Comparison of ENCODE assay signal across 30 mouse cellular contexts in genomic region chr2:127662708-127663107, GRCm38 (mm10). TPM values are rescaled to one million over a fixed set of nuclear protein-coding genes. Genes with fewer than 3 reads are reported as not detected.
"Had no signal": no experiment of that assay in that cellular context is flagged by ENCODE, and none has a peak within 500 bp of the region (broad histone marks: within the 10 kb centered on the region; RNA-seq: fewer than 3 reads in every experiment).

No protein-coding gene starts in this region.

- H3K4me3 ChIP-seq: embryonic facial prominence, embryonic 10.5 days; embryonic facial prominence, embryonic 12.5 days; embryonic facial prominence, embryonic 13.5 days; embryonic facial prominence, embryonic 15.5 days; erythroblast, embryonic 14.5 days; forebrain, embryonic 10.5 days; forebrain, embryonic 12.5 days; forebrain, embryonic 13.5 days; forebrain, embryonic 15.5 days; gastrocnemius, adult 2 months; heart, adult 2 months had no signal

- DNase-seq: cerebellum, adult 2 months; cerebellum, adult 8-10 months; cerebellum, adult 9-10 months; cerebellum, adult 9-11 months; cerebellum, postnatal 10 days; cerebellum, postnatal 14 days; cerebellum, postnatal 25 days; cerebellum, postnatal 36 days; embryo, embryonic 11 days; forebrain, postnatal 0 days; gastrocnemius, adult 2 months; gastrocnemius, postnatal 10 days; gastrocnemius, postnatal 14 days; gastrocnemius, postnatal 25 days; gastrocnemius, postnatal 36 days; heart, adult 18-20 months; heart, adult 2 months had no signal

- H3K36me3 ChIP-seq: embryonic facial prominence, embryonic 10.5 days; embryonic facial prominence, embryonic 12.5 days; embryonic facial prominence, embryonic 13.5 days; embryonic facial prominence, embryonic 15.5 days; forebrain, embryonic 10.5 days; forebrain, embryonic 12.5 days; forebrain, embryonic 15.5 days had no signal

- H3K9ac ChIP-seq: embryonic facial prominence, embryonic 12.5 days; embryonic facial prominence, embryonic 13.5 days; embryonic facial prominence, embryonic 15.5 days; forebrain, embryonic 12.5 days; forebrain, embryonic 13.5 days; forebrain, embryonic 15.5 days; forebrain, postnatal 0 days had no signal

- H3K27ac ChIP-seq: embryonic facial prominence, embryonic 10.5 days; embryonic facial prominence, embryonic 12.5 days; embryonic facial prominence, embryonic 13.5 days; embryonic facial prominence, embryonic 15.5 days; forebrain, embryonic 10.5 days; forebrain, embryonic 12.5 days; forebrain, embryonic 13.5 days; forebrain, embryonic 15.5 days; gastrocnemius, adult 2 months; heart, adult 2 months had no signal

- H3K4me1 ChIP-seq: embryonic facial prominence, embryonic 10.5 days; embryonic facial prominence, embryonic 12.5 days; embryonic facial prominence, embryonic 13.5 days; embryonic facial prominence, embryonic 15.5 days; forebrain, embryonic 10.5 days; forebrain, embryonic 12.5 days; forebrain, embryonic 13.5 days; forebrain, embryonic 15.5 days had no signal

- H3K4me2 ChIP-seq: embryonic facial prominence, embryonic 12.5 days; embryonic facial prominence, embryonic 13.5 days; embryonic facial prominence, embryonic 15.5 days; forebrain, embryonic 12.5 days; forebrain, embryonic 13.5 days; forebrain, embryonic 15.5 days had no signal

- ATAC-seq: forebrain, embryonic 13.5 days; forebrain, embryonic 14.5 days; forebrain, embryonic 15.5 days; forebrain, embryonic 16.5 days; forebrain, postnatal 0 days had no signal

- H3K9me3 ChIP-seq: embryonic facial prominence, embryonic 10.5 days; embryonic facial prominence, embryonic 12.5 days; embryonic facial prominence, embryonic 13.5 days; embryonic facial prominence, embryonic 15.5 days; forebrain, embryonic 10.5 days; forebrain, embryonic 12.5 days; forebrain, embryonic 13.5 days; forebrain, embryonic 15.5 days had no signal

RNA-seq across cellular contexts. Expression of gene Mal, which starts 6.2 kb away (rescaled TPM):
- total RNA-seq: common myeloid progenitor, adult 5-6 weeks; granulocyte monocyte progenitor cell, adult 5-6 weeks had no signal
- polyA plus RNA-seq: erythroblast, embryonic 14.5 days had no signal
